Mouse (Mus musculus): Measurements from ENCODE around the gene Sirt4.

- TF ChIP-seq EP300 (IDR thresholded peaks at IDR 0.05) (no peak), CTCF (IDR thresholded peaks at IDR 0.05) (no peak)
These were observed 14.0 kb upstream of the Sirt4 start for GRCm38 (mm10) chr5:115498307-115499240.
